In the genomic region with DNA sequence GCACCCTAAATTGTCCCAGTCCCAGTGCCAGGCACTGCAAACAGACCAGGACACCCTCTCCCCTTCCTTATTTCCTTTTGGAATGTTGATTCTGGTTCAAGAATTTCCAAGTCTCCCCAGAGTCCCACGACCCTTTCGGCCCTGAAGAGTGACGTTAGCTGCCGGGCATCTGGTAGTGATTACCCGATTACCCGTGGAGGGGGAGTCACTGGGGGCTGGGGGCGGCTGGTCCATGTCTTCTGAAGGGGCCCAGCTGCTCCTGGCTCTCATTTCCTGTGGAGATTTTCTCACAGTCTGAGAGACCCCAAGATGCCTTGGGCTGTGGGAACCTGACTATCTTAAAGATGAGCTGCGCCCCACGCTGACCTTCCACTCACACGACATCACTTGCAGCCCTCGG, we compare ENCODE assay signal across 8 mouse cellular contexts. TPM values are rescaled to one million over a fixed set of nuclear protein-coding genes. Genes with fewer than 3 reads are reported as not detected.
DNase-seq lines count a peak whose midpoint lies in the region; ATAC-seq and TF ChIP-seq lines count a peak whose summit lies in the region.

No protein-coding gene starts in this region.

- no peak overlapping the region for H3K4me2 ChIP-seq in forebrain, embryonic 13.5 days
- H3K4me2 ChIP-seq in forebrain, embryonic 14.5 days (ENCODE audit: low read length) = no peak overlapping the region
- H3K4me2 ChIP-seq in heart, embryonic 15.5 days = peak overlapping the region; percentile 74

- H3K27ac ChIP-seq in forebrain, embryonic 13.5 days = no peak overlapping the region
- H3K27ac ChIP-seq in forebrain, embryonic 14.5 days (ENCODE audit: low read depth, low read length) = no peak overlapping the region
- H3K27ac ChIP-seq in heart, embryonic 15.5 days = peak overlapping the region; percentile 76
- H3K27ac ChIP-seq in liver, adult 2 months (replicated peaks; ENCODE audit: insufficient read depth, low read depth, low read length) = peak overlapping the region; percentile 63

- no peaks in the 10 kb centered on the region for H3K36me3 ChIP-seq in forebrain, embryonic 13.5 days (ENCODE audit: poor library complexity, severe bottlenecking)
- no peaks in the 10 kb centered on the region for H3K36me3 ChIP-seq in forebrain, embryonic 14.5 days (ENCODE audit: control insufficient read depth, insufficient read depth, low read length)
- no peaks in the 10 kb centered on the region for H3K36me3 ChIP-seq in heart, embryonic 15.5 days
- no peaks in the 10 kb centered on the region for H3K36me3 ChIP-seq in liver, adult 2 months (ENCODE audit: control insufficient read depth, insufficient read depth, low read length)

- no peaks in the 10 kb centered on the region for H3K9me3 ChIP-seq in forebrain, embryonic 13.5 days (replicated peaks)
- no peaks in the 10 kb centered on the region for H3K9me3 ChIP-seq in forebrain, embryonic 14.5 days (replicated peaks; ENCODE audit: control insufficient read depth, low read length)
- no peaks in the 10 kb centered on the region for H3K9me3 ChIP-seq in heart, embryonic 15.5 days (replicated peaks)

- H3K9ac ChIP-seq in forebrain, embryonic 13.5 days = 0 out of 2 replicates have a peak overlapping the region, but pooled peaks have one; percentile 21
- no peak overlapping the region for H3K9ac ChIP-seq in forebrain, embryonic 14.5 days (ENCODE audit: low read length)
- H3K9ac ChIP-seq in heart, embryonic 15.5 days = peak overlapping the region; percentile 25; the same call in 1 of the 2 replicates
- peak overlapping the region; percentile 39; the same call in 1 of the 2 replicates for H3K9ac ChIP-seq in liver, adult 2 months (ENCODE audit: low read depth, low read length)

- TF ChIP-seq POLR2A in liver, adult 2 months (IDR thresholded peaks at IDR 0.05; ENCODE audit: extremely low read depth, insufficient read depth, low read length) = no peak

- WGBS in forebrain, embryonic 13.5 days = 64% methylated on average over 11 of the region's 11 CpGs
- 66% methylated on average over 11 of the region's 11 CpGs for WGBS in forebrain, embryonic 14.5 days
- WGBS in heart, embryonic 15.5 days = 19% methylated on average over 11 of the region's 11 CpGs
- WGBS in liver, adult 2 months = 70% methylated on average over 11 of the region's 11 CpGs

- H3K79me2 ChIP-seq in liver, adult 2 months (ENCODE audit: control insufficient read depth, insufficient read depth, low read length) = no peaks in the 10 kb centered on the region

- peaks cover 3% of the 10 kb centered on the region; the same call in 1 of the 2 replicates for H3K4me1 ChIP-seq in forebrain, embryonic 13.5 days
- H3K4me1 ChIP-seq in forebrain, embryonic 14.5 days (ENCODE audit: control insufficient read depth, insufficient read depth, low read length) = no peaks in the 10 kb centered on the region
- peaks cover 55% of the 10 kb centered on the region for H3K4me1 ChIP-seq in heart, embryonic 15.5 days (replicated peaks)
- 0 out of 2 replicates have a peak, but pooled peaks cover 5% of the 10 kb centered on the region for H3K4me1 ChIP-seq in liver, adult 2 months (ENCODE audit: control insufficient read depth, insufficient read depth, low read length)

- no peak for ATAC-seq in forebrain, embryonic 13.5 days
- no peak for ATAC-seq in forebrain, embryonic 14.5 days
- no peak for ATAC-seq in heart, embryonic 15.5 days (replicated peaks; ENCODE audit: insufficient number of reproducible peaks, insufficient read depth, low FRiP score, low read depth)

- peaks cover 3% of the 10 kb centered on the region; the same call in 1 of the 2 replicates for H3K27me3 ChIP-seq in forebrain, embryonic 13.5 days
- no peaks in the 10 kb centered on the region for H3K27me3 ChIP-seq in forebrain, embryonic 14.5 days (replicated peaks; ENCODE audit: control insufficient read depth, insufficient read depth, low read length)
- no peaks in the 10 kb centered on the region for H3K27me3 ChIP-seq in heart, embryonic 15.5 days
- H3K27me3 ChIP-seq in liver, adult 2 months (ENCODE audit: control insufficient read depth, insufficient read depth, low read length) = no peaks in the 10 kb centered on the region

- no peak for TF ChIP-seq CTCF in liver, adult 2 months (IDR thresholded peaks at IDR 0.05; ENCODE audit: low read depth, low read length)

- DNase-seq in forebrain, embryonic 14.5 days (ENCODE audit: low spot score) = no peak
- peak; percentile 56 for DNase-seq in Muller cell, postnatal 12 days (ENCODE audit: inconsistent ontology term)
- no peak for DNase-seq in liver, adult 2 months (ENCODE audit: extremely low read depth, low read depth, low spot score)
- no peak for DNase-seq in cerebellum, postnatal 10 days
- no peak for DNase-seq in yolk sac, embryonic 10.5 days (ENCODE audit: low spot score)
- DNase-seq in left cerebral cortex, adult 11 months (ENCODE audit: low spot score) = no peak

- H3K4me3 ChIP-seq in forebrain, embryonic 13.5 days = no peak overlapping the region
- H3K4me3 ChIP-seq in forebrain, embryonic 14.5 days (ENCODE audit: low read depth, low read length) = no peak overlapping the region
- H3K4me3 ChIP-seq in heart, embryonic 15.5 days = peak overlapping the region; percentile 57
- H3K4me3 ChIP-seq in liver, adult 2 months (ENCODE audit: insufficient read depth, low read depth, low read length) = peak overlapping the region; percentile 19; the same call in 1 of the 2 replicates

RNA-seq across cellular contexts. Expression of a gene that starts 10.0 kb away (rescaled TPM):
- 1.6 and 2.5 TPM in 2 replicates for polyA plus RNA-seq in forebrain, embryonic 13.5 days (2015; fragmentation: Nextera tagmentation; extraction: Ambion mirVana)
- polyA plus RNA-seq in forebrain, embryonic 14.5 days (2014; fragmentation: Nextera tagmentation; extraction: Ambion mirVana) = 3.2 and 3.4 TPM in 2 replicates
- polyA plus RNA-seq in heart, embryonic 15.5 days (2015; fragmentation: Nextera tagmentation; extraction: Ambion mirVana) = 0.16 TPM in 1 of 2 replicates, not detected in the other
- total RNA-seq in liver, adult 2 months (2014; rRNA removed) = not detected in 2 replicates
- polyA plus RNA-seq in liver, adult 2 months (2012; rRNA removed) = not detected in 2 replicates

RNA-seq across cellular contexts. Expression of a gene that starts 10.0 kb away (rescaled TPM):
- 23.5 and 29.2 TPM in 2 replicates for polyA plus RNA-seq in forebrain, embryonic 13.5 days (2015; fragmentation: Nextera tagmentation; extraction: Ambion mirVana)
- 25.8 and 37.4 TPM in 2 replicates for polyA plus RNA-seq in forebrain, embryonic 14.5 days (2014; fragmentation: Nextera tagmentation; extraction: Ambion mirVana)
- 25.7 and 33.4 TPM in 2 replicates for polyA plus RNA-seq in heart, embryonic 15.5 days (2015; fragmentation: Nextera tagmentation; extraction: Ambion mirVana)
- 2.2 and 3.2 TPM in 2 replicates for total RNA-seq in liver, adult 2 months (2014; rRNA removed)
- polyA plus RNA-seq in liver, adult 2 months (2012; rRNA removed) = 7.5 and 10.4 TPM in 2 replicates

RNA-seq across cellular contexts. Expression of a gene that starts 18.0 kb away (rescaled TPM):
- polyA plus RNA-seq in forebrain, embryonic 13.5 days (2015; fragmentation: Nextera tagmentation; extraction: Ambion mirVana) = 90.3 and 99.9 TPM in 2 replicates
- polyA plus RNA-seq in forebrain, embryonic 14.5 days (2014; fragmentation: Nextera tagmentation; extraction: Ambion mirVana) = 72.9 and 75.1 TPM in 2 replicates
- 45.5 and 66.6 TPM in 2 replicates for polyA plus RNA-seq in heart, embryonic 15.5 days (2015; fragmentation: Nextera tagmentation; extraction: Ambion mirVana)
- total RNA-seq in liver, adult 2 months (2014; rRNA removed) = 19.5 and 27.3 TPM in 2 replicates
- 46.6 and 63.7 TPM in 2 replicates for polyA plus RNA-seq in liver, adult 2 months (2012; rRNA removed)

RNA-seq across cellular contexts. Expression of a gene that starts 26.2 kb away (rescaled TPM):
- 55.8 and 62.2 TPM in 2 replicates for polyA plus RNA-seq in forebrain, embryonic 13.5 days (2015; fragmentation: Nextera tagmentation; extraction: Ambion mirVana)
- 67.9 and 71.2 TPM in 2 replicates for polyA plus RNA-seq in forebrain, embryonic 14.5 days (2014; fragmentation: Nextera tagmentation; extraction: Ambion mirVana)
- 31.2 and 41.1 TPM in 2 replicates for polyA plus RNA-seq in heart, embryonic 15.5 days (2015; fragmentation: Nextera tagmentation; extraction: Ambion mirVana)
- total RNA-seq in liver, adult 2 months (2014; rRNA removed) = 26.6 and 35.6 TPM in 2 replicates
- polyA plus RNA-seq in liver, adult 2 months (2012; rRNA removed) = 72.6 and 77.4 TPM in 2 replicates

RNA-seq across cellular contexts. Expression of a gene that starts 26.9 kb away (rescaled TPM):
- polyA plus RNA-seq in forebrain, embryonic 13.5 days (2015; fragmentation: Nextera tagmentation; extraction: Ambion mirVana) = 14.2 and 15.7 TPM in 2 replicates
- 10.9 and 14.3 TPM in 2 replicates for polyA plus RNA-seq in forebrain, embryonic 14.5 days (2014; fragmentation: Nextera tagmentation; extraction: Ambion mirVana)
- 13.8 and 19.7 TPM in 2 replicates for polyA plus RNA-seq in heart, embryonic 15.5 days (2015; fragmentation: Nextera tagmentation; extraction: Ambion mirVana)
- 158 and 175 TPM in 2 replicates for total RNA-seq in liver, adult 2 months (2014; rRNA removed)
- 414 and 481 TPM in 2 replicates for polyA plus RNA-seq in liver, adult 2 months (2012; rRNA removed)

Comparison
In these comparisons a context has a peak if more than half of its experiments do, and no peak if none do; other contexts are left out.
1. H3K27ac ChIP-seq: peak in heart, embryonic 15.5 days (single experiment) and liver, adult 2 months (single experiment); none in forebrain, embryonic 13.5 days (single experiment) and forebrain, embryonic 14.5 days (single experiment).
2. H3K4me3 ChIP-seq: peak in heart, embryonic 15.5 days (single experiment) and liver, adult 2 months (single experiment); none in forebrain, embryonic 13.5 days (single experiment) and forebrain, embryonic 14.5 days (single experiment).